Mouse (Mus musculus): ENCODE data around the gene Sag.

The Sag gene

GRCm38 (mm10) chr1:87893414-87893813 lies 89.9 kb downstream of the Sag start:
- DNase-seq (ENCODE audit: low read depth, low spot score) = no peak
